Mouse (Mus musculus): ENCODE measurements at regions not wholly inside any gene's neighbourhood (a gene's known extent, or its start where the extent isn't known, plus 50 kb on each side); places are given as distances from the start of the nearest gene placed in this dataset.

- no peaks in the 10 kb centered on the region for H3K27me3 ChIP-seq (ENCODE audit: control insufficient read depth, insufficient read depth, low read length)
- H3K27ac ChIP-seq (ENCODE audit: low read depth, low read length), result no peak overlapping the region
- H3K36me3 ChIP-seq (ENCODE audit: control insufficient read depth, insufficient read depth, low read length), result no peaks in the 10 kb centered on the region
- H3K4me2 ChIP-seq, result no peak overlapping the region
- no peaks in the 10 kb centered on the region for H3K4me1 ChIP-seq (ENCODE audit: control insufficient read depth, insufficient read depth, low read length)
- no peak for ATAC-seq (replicated peaks; ENCODE audit: insufficient number of reproducible peaks, low FRiP score, low TSS enrichment)
- H3K4me3 ChIP-seq (ENCODE audit: low read depth, low read length), result no peak overlapping the region
- WGBS (ENCODE audit: insufficient replicate concordance), result 55% methylated on average over 3 of the region's 3 CpGs
- no peaks in the 10 kb centered on the region for H3K9me3 ChIP-seq (replicated peaks; ENCODE audit: control insufficient read depth, low read length)
- no peak overlapping the region for H3K9ac ChIP-seq (ENCODE audit: low read depth, low read length)
Measured at GRCm38 (mm10) chr13:11164130-11164529, 803.5 kb upstream of the Chrm3 start.

- Histone ChIP-seq H3K4me3 (ENCODE audit: low read depth, low read length) (no peak overlapping the region), H3K9ac (ENCODE audit: low read depth, low read length) (no peak overlapping the region), H3K27ac (ENCODE audit: low read depth, low read length) (no peak overlapping the region), H3K9me3 (replicated peaks; ENCODE audit: control insufficient read depth, low read length) (no peaks in the 10 kb centered on the region), H3K27me3 (ENCODE audit: control insufficient read depth, insufficient read depth, low read length) (no peaks in the 10 kb centered on the region), H3K4me2 (no peak overlapping the region), H3K4me1 (ENCODE audit: control insufficient read depth, insufficient read depth, low read length) (no peaks in the 10 kb centered on the region), H3K36me3 (ENCODE audit: control insufficient read depth, insufficient read depth, low read length) (no peaks in the 10 kb centered on the region)
- WGBS (ENCODE audit: insufficient replicate concordance), result 72% methylated on average over 3 of the region's 3 CpGs
- no peak for ATAC-seq (replicated peaks; ENCODE audit: insufficient number of reproducible peaks, low FRiP score, low TSS enrichment)
Measured at GRCm38 (mm10) chr13:11147268-11147667, 786.6 kb upstream of the Chrm3 start.

DNA sequence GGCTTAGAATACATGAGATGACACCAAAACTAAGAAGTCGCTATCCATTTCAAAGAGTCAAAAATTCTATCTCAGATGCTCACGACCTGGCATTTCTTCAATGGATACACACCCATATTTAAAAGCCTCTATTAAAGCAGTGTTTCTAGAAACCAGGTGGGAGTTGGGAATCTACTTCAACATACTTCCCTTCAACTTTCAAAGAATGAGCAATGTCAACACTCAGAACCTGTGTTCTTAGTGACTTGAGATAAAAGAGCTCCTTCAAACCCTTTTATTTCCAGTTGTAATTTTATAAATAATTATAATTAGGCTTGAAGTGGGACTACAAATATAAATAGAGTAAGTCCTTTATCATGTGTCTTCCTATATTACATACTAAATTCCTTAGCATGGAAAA lies 747.0 kb upstream of the Chrm3 start:
- no peak overlapping the region for H3K9ac ChIP-seq (ENCODE audit: low read depth, low read length)
- H3K4me2 ChIP-seq, result no peak overlapping the region
- no peak overlapping the region for H3K4me3 ChIP-seq (ENCODE audit: low read depth, low read length)
- no peaks in the 10 kb centered on the region for H3K9me3 ChIP-seq (replicated peaks; ENCODE audit: control insufficient read depth, low read length)
- no peaks in the 10 kb centered on the region for H3K36me3 ChIP-seq (ENCODE audit: control insufficient read depth, insufficient read depth, low read length)
- no peak for ATAC-seq (replicated peaks; ENCODE audit: insufficient number of reproducible peaks, low FRiP score, low TSS enrichment)
- H3K27me3 ChIP-seq (ENCODE audit: control insufficient read depth, insufficient read depth, low read length), result no peaks in the 10 kb centered on the region
- H3K27ac ChIP-seq (ENCODE audit: low read depth, low read length), result no peak overlapping the region
- no peaks in the 10 kb centered on the region for H3K4me1 ChIP-seq (ENCODE audit: control insufficient read depth, insufficient read depth, low read length)
- WGBS (ENCODE audit: insufficient replicate concordance), result 78% methylated on average over 2 of the region's 2 CpGs

- no peaks in the 10 kb centered on the region for H3K27me3 ChIP-seq (ENCODE audit: control insufficient read depth, insufficient read depth, low read length)
- H3K4me3 ChIP-seq (ENCODE audit: low read depth, low read length), result no peak overlapping the region
- WGBS (ENCODE audit: insufficient replicate concordance), result 71% methylated on average over 4 of the region's 4 CpGs
Measured at GRCm38 (mm10) chr13:11106426-11106825, 745.8 kb upstream of the Chrm3 start.

DNA sequence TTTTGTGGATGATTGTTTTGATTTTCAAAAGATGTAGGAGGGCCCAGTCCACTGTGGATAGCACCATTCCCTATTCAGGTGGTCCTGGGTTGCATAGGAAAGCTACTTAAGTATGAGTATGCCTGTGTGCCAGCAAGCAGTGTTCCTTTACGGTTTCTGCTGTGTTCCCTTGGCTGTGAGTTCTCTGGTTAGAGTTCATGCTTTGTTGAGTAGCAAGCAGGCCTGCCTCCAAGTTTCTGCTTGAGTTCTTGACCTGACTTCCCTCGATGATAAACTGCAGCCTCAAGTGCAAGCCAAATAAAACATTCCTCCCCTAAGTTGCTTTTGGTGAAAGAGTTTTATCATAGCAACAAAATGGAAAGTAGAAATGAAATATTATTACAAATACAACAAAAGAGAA lies 744.9 kb upstream of the Chrm3 start:
- ATAC-seq (replicated peaks; ENCODE audit: insufficient number of reproducible peaks, low FRiP score, low TSS enrichment), result no peak
- no peaks in the 10 kb centered on the region for H3K4me1 ChIP-seq (ENCODE audit: control insufficient read depth, insufficient read depth, low read length)
- no peak overlapping the region for H3K4me2 ChIP-seq
- H3K36me3 ChIP-seq (ENCODE audit: control insufficient read depth, insufficient read depth, low read length), result no peaks in the 10 kb centered on the region
- no peaks in the 10 kb centered on the region for H3K9me3 ChIP-seq (replicated peaks; ENCODE audit: control insufficient read depth, low read length)
- no peak overlapping the region for H3K4me3 ChIP-seq (ENCODE audit: low read depth, low read length)
- no peak overlapping the region for H3K27ac ChIP-seq (ENCODE audit: low read depth, low read length)
- no peaks in the 10 kb centered on the region for H3K27me3 ChIP-seq (ENCODE audit: control insufficient read depth, insufficient read depth, low read length)
- H3K9ac ChIP-seq (ENCODE audit: low read depth, low read length), result no peak overlapping the region
- 61% methylated on average over 2 of the region's 2 CpGs for WGBS (ENCODE audit: insufficient replicate concordance)

More at GRCm38 (mm10) chr13:11106426-11106825, 745.8 kb upstream of the Chrm3 start:
- Histone ChIP-seq H3K9me3 (replicated peaks; ENCODE audit: control insufficient read depth, low read length) (no peaks in the 10 kb centered on the region), H3K9ac (ENCODE audit: low read depth, low read length) (no peak overlapping the region), H3K4me2 (no peak overlapping the region), H3K36me3 (ENCODE audit: control insufficient read depth, insufficient read depth, low read length) (no peaks in the 10 kb centered on the region), H3K4me1 (ENCODE audit: control insufficient read depth, insufficient read depth, low read length) (no peaks in the 10 kb centered on the region), H3K27ac (ENCODE audit: low read depth, low read length) (no peak overlapping the region)
- ATAC-seq (replicated peaks; ENCODE audit: insufficient number of reproducible peaks, low FRiP score, low TSS enrichment), result no peak

DNA sequence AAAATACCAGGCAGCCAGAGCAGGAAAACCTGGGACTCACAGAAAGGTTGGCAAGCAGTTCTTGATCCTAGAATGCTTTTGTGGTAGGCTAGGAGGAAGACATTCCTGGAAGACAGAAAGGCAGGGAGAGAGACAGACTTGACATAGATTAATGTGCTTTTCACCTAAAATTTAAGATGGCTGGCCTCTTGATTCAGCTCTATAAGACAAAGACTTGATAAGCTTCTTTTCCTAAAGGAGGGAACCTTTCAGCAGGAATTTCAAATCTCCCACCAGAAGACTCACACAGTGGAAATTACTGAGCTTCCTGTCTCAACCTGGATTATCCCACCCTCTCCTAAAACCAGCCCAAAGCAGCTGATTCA lies 738.9 kb upstream of the Chrm3 start:
- Histone ChIP-seq H3K4me1 (ENCODE audit: control insufficient read depth, insufficient read depth, low read length) (no peaks in the 10 kb centered on the region), H3K4me3 (ENCODE audit: low read depth, low read length) (no peak overlapping the region), H3K9me3 (replicated peaks; ENCODE audit: control insufficient read depth, low read length) (no peaks in the 10 kb centered on the region), H3K27ac (ENCODE audit: low read depth, low read length) (no peak overlapping the region), H3K27me3 (ENCODE audit: control insufficient read depth, insufficient read depth, low read length) (no peaks in the 10 kb centered on the region), H3K4me2 (no peak overlapping the region), H3K36me3 (ENCODE audit: control insufficient read depth, insufficient read depth, low read length) (no peaks in the 10 kb centered on the region), H3K9ac (ENCODE audit: low read depth, low read length) (no peak overlapping the region)
- ATAC-seq (replicated peaks; ENCODE audit: insufficient number of reproducible peaks, low FRiP score, low TSS enrichment), result no peak

DNA sequence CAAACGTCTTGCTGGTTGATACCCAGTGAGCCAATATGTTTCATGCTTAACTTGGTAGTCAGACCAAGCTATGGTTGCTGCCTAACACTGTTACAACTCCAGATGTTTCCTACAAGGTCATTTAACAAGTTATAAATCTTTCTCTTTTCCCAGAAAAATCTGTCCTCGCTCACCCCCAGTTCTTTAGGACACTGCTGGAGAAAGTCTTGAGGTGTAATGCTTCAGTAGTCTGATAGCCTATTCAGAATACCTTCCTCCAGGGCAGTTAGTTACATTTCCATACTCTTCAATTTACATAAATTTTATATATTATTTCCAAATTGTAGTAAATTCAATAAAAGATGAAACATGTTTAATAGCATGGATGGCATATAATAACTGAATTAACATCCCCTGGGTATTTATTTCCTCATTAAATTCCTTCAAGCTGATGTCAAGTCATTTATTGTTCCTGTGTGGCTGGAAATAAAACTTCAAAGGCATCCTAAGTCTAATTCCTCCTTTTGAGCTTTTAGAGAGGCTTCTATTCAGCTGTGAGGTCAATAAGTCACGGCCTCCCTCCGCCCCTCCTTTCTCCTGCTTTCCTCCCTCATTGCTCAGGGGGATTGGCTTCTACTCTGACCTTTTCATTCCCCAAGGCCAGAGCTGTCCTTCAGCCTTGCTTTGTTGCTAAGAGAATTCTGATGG lies 738.4 kb upstream of the Chrm3 start:
- no peak for ATAC-seq (replicated peaks; ENCODE audit: insufficient number of reproducible peaks, low FRiP score, low TSS enrichment)
- Histone ChIP-seq H3K9ac (ENCODE audit: low read depth, low read length) (no peak overlapping the region), H3K27me3 (ENCODE audit: control insufficient read depth, insufficient read depth, low read length) (no peaks in the 10 kb centered on the region), H3K4me1 (ENCODE audit: control insufficient read depth, insufficient read depth, low read length) (no peaks in the 10 kb centered on the region), H3K27ac (ENCODE audit: low read depth, low read length) (no peak overlapping the region), H3K36me3 (ENCODE audit: control insufficient read depth, insufficient read depth, low read length) (no peaks in the 10 kb centered on the region), H3K4me3 (ENCODE audit: low read depth, low read length) (no peak overlapping the region), H3K9me3 (replicated peaks; ENCODE audit: control insufficient read depth, low read length) (no peaks in the 10 kb centered on the region), H3K4me2 (no peak overlapping the region)
- 59% methylated on average over 4 of the region's 4 CpGs for whole genome bisulfite sequencing (ENCODE audit: insufficient replicate concordance)

DNA sequence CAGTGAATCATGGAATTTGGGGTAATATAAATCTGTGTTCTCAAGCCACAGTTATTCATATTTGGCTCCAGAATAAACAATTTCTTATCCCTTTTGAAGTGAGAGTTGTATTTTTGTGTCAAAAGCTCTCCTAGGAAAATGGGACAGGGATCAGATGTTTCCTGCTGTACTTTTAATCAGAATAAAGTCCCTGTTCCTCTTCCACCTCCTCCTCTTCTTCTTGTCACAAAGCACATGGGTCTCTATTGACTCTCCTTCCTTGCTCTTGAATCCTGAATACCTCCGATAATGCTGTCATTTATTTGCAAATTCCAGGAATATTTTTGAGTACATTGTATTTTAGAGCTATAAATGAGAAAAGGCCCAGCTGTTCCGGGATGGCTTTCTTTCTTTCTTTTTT lies 732.3 kb upstream of the Chrm3 start:
- 87% methylated on average over 2 of the region's 2 CpGs for WGBS (ENCODE audit: insufficient replicate concordance)
- Histone ChIP-seq H3K9ac (ENCODE audit: low read depth, low read length) (no peak overlapping the region), H3K4me2 (no peak overlapping the region), H3K4me3 (ENCODE audit: low read depth, low read length) (no peak overlapping the region), H3K4me1 (ENCODE audit: control insufficient read depth, insufficient read depth, low read length) (no peaks in the 10 kb centered on the region), H3K36me3 (ENCODE audit: control insufficient read depth, insufficient read depth, low read length) (no peaks in the 10 kb centered on the region), H3K27me3 (ENCODE audit: control insufficient read depth, insufficient read depth, low read length) (no peaks in the 10 kb centered on the region), H3K9me3 (replicated peaks; ENCODE audit: control insufficient read depth, low read length) (no peaks in the 10 kb centered on the region), H3K27ac (ENCODE audit: low read depth, low read length) (no peak overlapping the region)
- no peak for ATAC-seq (replicated peaks; ENCODE audit: insufficient number of reproducible peaks, low FRiP score, low TSS enrichment)
